Mouse (Mus musculus): ENCODE measurements at regions not wholly inside any gene's neighbourhood (a gene's known extent, or its start where the extent isn't known, plus 50 kb on each side); places are given as distances from the start of the nearest gene placed in this dataset.

DNA sequence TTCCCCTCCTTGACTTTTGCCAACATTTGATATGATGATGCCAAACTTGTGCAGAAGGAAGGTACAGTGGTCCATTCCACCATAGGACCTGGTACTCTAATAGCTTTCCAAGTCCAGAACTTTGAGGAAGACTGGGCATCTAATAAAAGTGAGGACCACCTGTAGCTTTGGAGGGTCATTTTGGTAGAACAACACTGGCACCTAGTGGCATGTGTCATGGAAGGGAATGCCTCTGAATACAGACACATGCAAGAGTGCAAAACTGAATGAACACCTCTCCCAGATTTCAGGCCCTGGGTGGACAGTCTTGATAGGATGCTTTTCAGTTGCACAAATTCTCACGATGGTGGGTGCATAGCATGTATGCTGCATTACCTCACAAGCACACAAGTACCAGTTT, 354.8 kb upstream of the Igfbp3 start:
- H3K9ac ChIP-seq (ENCODE audit: low read length): no peak overlapping the region
- H3K4me3 ChIP-seq (ENCODE audit: low read depth, low read length): no peak overlapping the region
- WGBS: 64% methylated on average over 1 of the region's 1 CpGs
- no peaks in the 10 kb centered on the region for H3K27me3 ChIP-seq (ENCODE audit: control insufficient read depth, insufficient read depth, low read length)
- no peak for ATAC-seq (ENCODE audit: low FRiP score, low TSS enrichment)
- H3K9me3 ChIP-seq (ENCODE audit: control insufficient read depth, low read length): no peaks in the 10 kb centered on the region
- no peak overlapping the region for H3K4me2 ChIP-seq (replicated peaks; ENCODE audit: low read depth)
- H3K4me1 ChIP-seq (replicated peaks; ENCODE audit: control insufficient read depth, insufficient read depth): no peaks in the 10 kb centered on the region
- H3K27ac ChIP-seq (replicated peaks): no peak overlapping the region
- TF ChIP-seq EP300 (optimal IDR thresholded peaks at IDR 0.05) (no peak), CTCF (IDR thresholded peaks at IDR 0.05; ENCODE audit: low read depth) (peak; percentile 73)
- DNase-seq (ENCODE audit: low spot score): peak; percentile 16
- H3K36me3 ChIP-seq (ENCODE audit: control insufficient read depth, insufficient read depth, low read length): no peaks in the 10 kb centered on the region

GRCm38 (mm10) chr11:7562029-7562428, 348.3 kb upstream of the Igfbp3 start:
- ATAC-seq (ENCODE audit: low FRiP score, low TSS enrichment) (0 out of 2 replicates have a peak, but pooled peaks have one; percentile 35), DNase-seq (ENCODE audit: low spot score) (no peak)
- H3K9me3 ChIP-seq (ENCODE audit: control insufficient read depth, low read length): no peaks in the 10 kb centered on the region
- H3K4me3 ChIP-seq (ENCODE audit: low read depth, low read length): no peak overlapping the region
- no peaks in the 10 kb centered on the region for H3K27me3 ChIP-seq (ENCODE audit: control insufficient read depth, insufficient read depth, low read length)
- no peaks in the 10 kb centered on the region for H3K4me1 ChIP-seq (replicated peaks; ENCODE audit: control insufficient read depth, insufficient read depth)
- H3K4me2 ChIP-seq (replicated peaks; ENCODE audit: low read depth): no peak overlapping the region
- H3K36me3 ChIP-seq (ENCODE audit: control insufficient read depth, insufficient read depth, low read length): no peaks in the 10 kb centered on the region
- no peak overlapping the region for H3K9ac ChIP-seq (ENCODE audit: low read length)
- 35% methylated on average over 2 of the region's 2 CpGs for WGBS
- TF ChIP-seq CTCF (IDR thresholded peaks at IDR 0.05; ENCODE audit: low read depth) (peak; percentile 26; the same call in 1 of the 2 replicates), EP300 (optimal IDR thresholded peaks at IDR 0.05) (no peak)
- no peak overlapping the region for H3K27ac ChIP-seq (replicated peaks)

- WGBS: 47% methylated on average over 1 of the region's 1 CpGs
- Histone ChIP-seq H3K27me3 (ENCODE audit: control insufficient read depth, insufficient read depth, low read length) (no peaks in the 10 kb centered on the region), H3K9me3 (ENCODE audit: control insufficient read depth, low read length) (no peaks in the 10 kb centered on the region), H3K9ac (ENCODE audit: low read length) (no peak overlapping the region), H3K4me3 (ENCODE audit: low read depth, low read length) (no peak overlapping the region), H3K4me1 (replicated peaks; ENCODE audit: control insufficient read depth, insufficient read depth) (no peaks in the 10 kb centered on the region), H3K36me3 (ENCODE audit: control insufficient read depth, insufficient read depth, low read length) (no peaks in the 10 kb centered on the region), H3K27ac (replicated peaks) (no peak overlapping the region), H3K4me2 (replicated peaks; ENCODE audit: low read depth) (no peak overlapping the region)
- no peak for TF ChIP-seq CTCF (IDR thresholded peaks at IDR 0.05; ENCODE audit: low read depth)
- TF ChIP-seq EP300 (optimal IDR thresholded peaks at IDR 0.05): no peak
- peak; percentile 87 for ATAC-seq (ENCODE audit: low FRiP score, low TSS enrichment)
- DNase-seq (ENCODE audit: low spot score): no peak
These were observed 347.7 kb upstream of the Igfbp3 start for GRCm38 (mm10) chr11:7561437-7561836.

GRCm38 (mm10) chr11:7555613-7556274, 342.0 kb upstream of the Igfbp3 start:
- WGBS: 71% methylated on average over 6 of the region's 6 CpGs
- Histone ChIP-seq H3K27ac (replicated peaks) (no peak overlapping the region), H3K4me1 (replicated peaks; ENCODE audit: control insufficient read depth, insufficient read depth) (no peaks in the 10 kb centered on the region), H3K36me3 (ENCODE audit: control insufficient read depth, insufficient read depth, low read length) (no peaks in the 10 kb centered on the region), H3K4me3 (ENCODE audit: low read depth, low read length) (no peak overlapping the region), H3K9ac (ENCODE audit: low read length) (no peak overlapping the region), H3K27me3 (ENCODE audit: control insufficient read depth, insufficient read depth, low read length) (no peaks in the 10 kb centered on the region), H3K4me2 (replicated peaks; ENCODE audit: low read depth) (no peak overlapping the region), H3K9me3 (ENCODE audit: control insufficient read depth, low read length) (no peaks in the 10 kb centered on the region)
- no peak for TF ChIP-seq EP300 (optimal IDR thresholded peaks at IDR 0.05)
- no peak for TF ChIP-seq CTCF (IDR thresholded peaks at IDR 0.05; ENCODE audit: low read depth)
- ATAC-seq (ENCODE audit: low FRiP score, low TSS enrichment): no peak
- no peak for DNase-seq (ENCODE audit: low spot score)

GRCm38 (mm10) chr11:7552154-7552553, 338.4 kb upstream of the Igfbp3 start:
- no peak overlapping the region for H3K4me3 ChIP-seq (ENCODE audit: low read depth, low read length)
- WGBS: 68% methylated on average over 3 of the region's 3 CpGs

GRCm38 (mm10) chr11:7547796-7548195, 334.1 kb upstream of the Igfbp3 start:
- DNase-seq (ENCODE audit: low spot score) (no peak), ATAC-seq (ENCODE audit: low FRiP score, low TSS enrichment) (no peak)
- Histone ChIP-seq H3K9ac (ENCODE audit: low read length) (no peak overlapping the region), H3K4me3 (ENCODE audit: low read depth, low read length) (no peak overlapping the region), H3K4me2 (replicated peaks; ENCODE audit: low read depth) (no peak overlapping the region), H3K9me3 (ENCODE audit: control insufficient read depth, low read length) (no peaks in the 10 kb centered on the region), H3K4me1 (replicated peaks; ENCODE audit: control insufficient read depth, insufficient read depth) (no peaks in the 10 kb centered on the region), H3K36me3 (ENCODE audit: control insufficient read depth, insufficient read depth, low read length) (no peaks in the 10 kb centered on the region), H3K27me3 (ENCODE audit: control insufficient read depth, insufficient read depth, low read length) (no peaks in the 10 kb centered on the region), H3K27ac (replicated peaks) (no peak overlapping the region)
- whole genome bisulfite sequencing: 58% methylated on average over 2 of the region's 2 CpGs
- TF ChIP-seq CTCF (IDR thresholded peaks at IDR 0.05; ENCODE audit: low read depth) (no peak), EP300 (optimal IDR thresholded peaks at IDR 0.05) (no peak)

More at GRCm38 (mm10) chr11:7552154-7552553, 338.4 kb upstream of the Igfbp3 start:
- ATAC-seq (ENCODE audit: low FRiP score, low TSS enrichment) (peak; percentile 66; the same call in 1 of the 2 replicates), DNase-seq (ENCODE audit: low spot score) (no peak)
- Histone ChIP-seq H3K9ac (ENCODE audit: low read length) (no peak overlapping the region), H3K4me2 (replicated peaks; ENCODE audit: low read depth) (no peak overlapping the region), H3K4me1 (replicated peaks; ENCODE audit: control insufficient read depth, insufficient read depth) (no peaks in the 10 kb centered on the region), H3K27ac (replicated peaks) (no peak overlapping the region), H3K27me3 (ENCODE audit: control insufficient read depth, insufficient read depth, low read length) (no peaks in the 10 kb centered on the region), H3K36me3 (ENCODE audit: control insufficient read depth, insufficient read depth, low read length) (no peaks in the 10 kb centered on the region), H3K9me3 (ENCODE audit: control insufficient read depth, low read length) (no peaks in the 10 kb centered on the region)
- no peak for TF ChIP-seq CTCF (IDR thresholded peaks at IDR 0.05; ENCODE audit: low read depth)
- no peak for TF ChIP-seq EP300 (optimal IDR thresholded peaks at IDR 0.05)
